Mouse (Mus musculus) monocyte, adult 5-6 weeks (primary cell): Measurements from ENCODE around the gene P4htm. TPM values are rescaled to one million over a fixed set of nuclear protein-coding genes. Genes with fewer than 3 reads are reported as not detected.

Experiments
- ATAC-seq: fragments of 153-309, 156-312 bp; replicated peaks from 2 replicates; pipeline ENCODE4 v1.8.0; 2017; ENCODE audit warnings: mild to moderate bottlenecking; ENCODE audit not compliant: low TSS enrichment, insufficient number of reproducible peaks, severe bottlenecking, poor library complexity, low FRiP score
- total RNA-seq: library from RNA; stranded (forward); fragments of 200-1000, 200-491, 200-594 nt; gene quantifications from 3 replicates; pipeline ENCODE4 v1.2.3, GENCODE M21; 2017

P4htm gene
- total RNA-seq, 1 experiment from 2014 or later, result 2.6 TPM

DNA sequence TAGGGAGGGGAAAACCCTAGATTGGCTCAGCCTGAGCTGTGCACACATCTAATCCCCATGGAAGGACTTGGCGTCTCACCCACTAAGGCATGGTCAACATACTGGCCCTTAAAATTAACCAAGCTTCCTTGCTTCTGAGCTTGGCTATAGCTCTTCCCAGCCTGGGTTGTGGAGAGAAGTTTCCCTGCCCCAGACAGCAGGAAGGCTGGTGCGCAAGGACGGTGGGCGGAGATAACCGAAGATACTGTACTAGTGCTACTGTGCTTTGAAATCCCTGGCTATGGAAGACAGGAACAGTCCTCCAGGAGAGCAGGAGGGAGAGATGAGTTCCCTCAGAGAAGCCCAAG lies 18.1 kb downstream of the P4htm start:
- ATAC-seq, result no peak

- ATAC-seq, result peak; percentile 59
These were observed 18.7 kb downstream of the P4htm start, which contains the start of gene Wdr6 for GRCm38 (mm10) chr9:108578545-108579343. Wdr6 (minus strand) TSS chr9:108578739.

DNA sequence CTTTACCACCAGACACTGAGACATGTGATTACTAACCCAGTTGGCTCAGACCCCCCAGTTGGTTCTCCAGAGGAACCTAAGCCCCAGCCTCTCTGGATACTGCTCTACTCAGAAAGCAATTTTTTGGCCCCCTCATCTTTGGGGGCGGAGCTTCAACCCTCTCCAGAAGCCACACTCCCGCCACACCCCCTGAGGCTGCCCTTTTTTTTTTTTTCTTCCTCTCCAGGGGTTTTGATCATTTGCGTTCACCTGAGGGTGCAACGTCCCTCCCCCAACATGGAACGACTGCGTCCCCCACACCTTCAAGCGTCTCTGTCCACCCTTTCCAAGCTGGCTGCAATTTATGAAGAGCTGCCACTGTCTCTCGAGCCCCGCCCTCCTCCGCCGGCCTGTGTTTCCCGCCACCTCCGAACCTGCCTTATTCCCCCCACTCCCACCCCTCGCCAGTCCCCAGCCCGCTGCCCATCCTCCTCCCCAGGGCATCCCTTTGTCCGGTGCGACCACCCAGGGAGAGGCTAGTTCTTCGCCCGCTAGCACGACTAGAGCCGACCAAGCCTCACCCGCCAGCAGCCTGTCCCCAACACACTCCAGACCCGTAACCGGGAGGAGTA lies 19.4 kb downstream of the P4htm start:
- ATAC-seq, result no peak

GRCm38 (mm10) chr9:108577025-108577424 lies 20.4 kb downstream of the P4htm start:
- no peak for ATAC-seq

DNA sequence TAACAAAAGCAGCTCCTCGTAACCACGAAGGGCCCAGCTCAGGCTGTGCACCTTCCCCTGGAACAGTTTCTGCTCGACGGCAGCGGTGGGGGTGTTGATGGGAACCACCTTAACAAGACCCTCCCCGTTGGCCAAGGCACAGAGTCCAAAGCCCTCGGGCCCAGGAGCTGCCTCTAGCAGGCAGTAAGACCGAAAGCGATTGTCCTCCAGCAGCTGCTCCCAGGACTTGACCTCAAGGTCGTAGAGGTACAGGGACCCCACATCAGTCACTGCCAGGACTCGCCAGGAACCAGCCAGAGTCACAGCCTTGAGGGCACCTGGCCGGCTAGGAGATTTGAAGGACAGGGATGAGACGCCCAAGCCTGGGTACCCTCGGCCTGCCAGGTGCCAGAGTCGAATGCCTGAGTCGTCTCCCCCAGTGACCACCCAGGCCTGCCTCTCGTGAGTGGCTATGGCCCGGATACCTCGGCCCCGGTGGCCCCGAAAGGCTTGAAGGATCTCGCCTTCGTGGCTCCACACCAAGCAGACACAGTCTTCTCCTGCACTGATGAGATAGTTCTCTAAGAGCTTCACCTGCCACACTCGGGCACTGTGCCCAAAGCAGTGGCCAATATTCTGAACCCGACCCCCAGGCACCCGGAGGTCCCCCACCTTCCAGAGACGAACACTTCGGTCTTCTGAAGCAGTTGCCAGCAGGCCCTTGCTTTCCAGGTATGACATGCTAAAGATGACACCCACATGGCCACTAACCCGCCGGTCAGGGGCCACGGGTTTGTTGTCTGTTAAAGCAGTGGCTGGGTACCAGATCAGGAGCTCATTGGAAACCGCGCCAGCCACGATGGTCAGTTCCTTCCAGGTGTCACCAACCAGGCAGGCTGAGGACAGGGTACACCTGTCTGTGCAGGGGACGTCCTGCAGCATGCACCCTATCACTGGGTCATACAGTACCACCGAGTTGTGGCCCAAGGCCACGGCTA lies 21.9 kb downstream of the P4htm start:
- ATAC-seq, result no peak

DNA sequence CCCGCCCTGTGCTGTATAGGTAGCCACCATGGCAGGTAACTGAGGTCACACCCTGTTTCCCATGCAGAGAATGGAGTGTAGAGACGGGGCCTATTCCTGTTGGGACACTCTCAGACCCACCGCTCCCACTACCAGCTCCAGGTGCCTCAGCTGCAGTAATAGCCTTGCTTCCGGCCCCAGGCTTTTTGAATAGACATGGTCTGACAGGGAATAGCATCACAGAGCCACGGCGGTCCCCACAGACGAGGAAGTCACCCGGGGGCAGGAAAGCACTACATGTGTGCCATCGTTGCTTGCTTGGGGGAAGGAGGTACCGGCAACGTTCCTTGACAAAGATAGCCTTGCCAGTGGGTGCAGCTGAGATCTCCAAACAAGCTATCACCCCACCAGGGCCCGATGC lies 22.5 kb downstream of the P4htm start:
- ATAC-seq, result no peak

DNA sequence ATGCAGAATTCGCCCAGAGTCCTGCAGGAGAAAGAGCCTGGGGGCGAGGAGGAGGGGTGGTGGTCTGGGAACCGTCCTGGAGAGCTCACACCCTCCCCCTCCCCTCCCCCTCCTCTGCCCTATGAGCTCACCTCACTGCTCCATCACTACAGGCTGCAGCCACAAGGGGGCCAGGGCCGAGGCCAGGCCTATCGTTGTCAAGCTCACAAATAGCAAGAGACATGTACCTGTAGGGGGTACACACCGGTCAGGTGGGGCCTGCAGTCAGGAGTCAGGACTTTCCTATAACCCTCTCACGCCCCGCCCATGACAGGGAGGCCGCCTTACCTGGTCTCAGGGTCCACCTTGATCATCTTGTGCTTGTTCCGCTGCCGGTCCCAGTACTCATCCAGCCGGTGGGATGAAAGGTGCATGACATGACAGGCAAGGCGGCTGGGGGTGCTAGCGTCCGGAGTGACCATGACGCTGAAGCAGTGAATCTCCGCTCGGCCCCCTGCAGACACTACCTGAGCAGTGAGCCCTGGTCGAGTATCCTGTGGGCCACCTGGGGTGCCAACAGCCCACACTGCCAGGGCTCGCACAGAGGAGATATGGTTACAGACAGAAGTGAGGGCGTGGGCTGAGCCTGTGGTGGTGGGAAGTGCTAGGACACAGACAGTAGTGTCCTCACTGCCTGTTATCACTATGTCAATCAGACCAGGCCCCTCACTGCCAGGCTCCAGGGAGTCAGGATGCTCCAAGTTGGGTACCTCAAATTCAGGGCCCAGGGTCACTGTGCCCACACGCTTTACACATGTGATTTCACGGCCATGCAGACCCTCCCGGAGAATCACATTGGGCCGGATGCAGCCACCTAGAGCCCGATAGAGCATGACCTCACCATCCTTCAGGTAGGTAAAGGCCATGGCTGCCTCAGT lies 23.4 kb downstream of the P4htm start:
- ATAC-seq, result no peak

DNA sequence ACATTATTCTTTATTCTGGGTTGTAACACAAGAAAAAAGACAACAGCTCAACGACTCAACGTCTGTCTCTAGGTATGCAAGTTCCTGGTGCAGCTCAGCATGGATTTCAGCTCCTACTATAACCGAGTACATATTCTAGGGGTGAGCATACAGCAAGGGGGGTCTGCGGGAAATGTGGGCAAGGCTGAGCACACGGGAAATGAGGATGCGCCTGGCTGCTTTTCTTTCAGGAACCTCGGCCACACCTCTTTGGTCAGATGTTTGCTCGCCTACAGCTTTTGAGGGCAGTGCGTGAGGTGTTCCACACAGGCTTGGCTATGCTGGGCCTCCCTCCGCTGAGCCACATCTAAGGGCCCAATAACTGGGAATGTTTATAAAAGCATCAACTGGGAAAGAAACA lies 25.1 kb downstream of the P4htm start:
- ATAC-seq, result no peak

DNA sequence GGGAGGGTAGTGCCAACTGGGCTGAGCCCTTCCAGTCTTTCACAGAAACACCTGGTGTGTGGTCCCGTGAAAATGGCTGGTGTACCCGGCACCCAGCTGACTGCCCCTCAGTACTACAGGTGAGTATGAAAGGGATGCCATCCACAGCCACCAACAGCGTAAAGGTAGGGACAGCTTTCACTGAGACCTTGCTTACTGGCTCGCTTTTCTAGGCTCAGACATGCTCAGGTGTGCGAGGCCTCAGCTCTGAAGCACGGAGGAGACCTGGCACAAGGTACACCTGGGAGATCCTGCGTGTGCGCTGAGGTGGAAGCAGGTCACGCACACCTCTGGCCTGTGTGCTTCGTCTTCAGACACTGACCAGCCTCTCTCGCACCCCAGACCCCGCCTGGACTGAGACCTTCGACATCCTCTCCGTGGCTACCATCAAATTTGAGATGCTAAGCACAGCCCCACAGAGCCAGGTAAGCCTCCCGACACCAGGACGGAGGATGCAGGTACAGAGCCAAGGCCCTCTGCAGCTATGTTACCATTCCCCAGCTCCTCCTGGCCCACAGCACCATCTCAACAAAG lies 26.0 kb downstream of the P4htm start:
- ATAC-seq, result no peak

- ATAC-seq, result no peak
These were observed 27.1 kb downstream of the P4htm start for GRCm38 (mm10) chr9:108570207-108570896.

DNA sequence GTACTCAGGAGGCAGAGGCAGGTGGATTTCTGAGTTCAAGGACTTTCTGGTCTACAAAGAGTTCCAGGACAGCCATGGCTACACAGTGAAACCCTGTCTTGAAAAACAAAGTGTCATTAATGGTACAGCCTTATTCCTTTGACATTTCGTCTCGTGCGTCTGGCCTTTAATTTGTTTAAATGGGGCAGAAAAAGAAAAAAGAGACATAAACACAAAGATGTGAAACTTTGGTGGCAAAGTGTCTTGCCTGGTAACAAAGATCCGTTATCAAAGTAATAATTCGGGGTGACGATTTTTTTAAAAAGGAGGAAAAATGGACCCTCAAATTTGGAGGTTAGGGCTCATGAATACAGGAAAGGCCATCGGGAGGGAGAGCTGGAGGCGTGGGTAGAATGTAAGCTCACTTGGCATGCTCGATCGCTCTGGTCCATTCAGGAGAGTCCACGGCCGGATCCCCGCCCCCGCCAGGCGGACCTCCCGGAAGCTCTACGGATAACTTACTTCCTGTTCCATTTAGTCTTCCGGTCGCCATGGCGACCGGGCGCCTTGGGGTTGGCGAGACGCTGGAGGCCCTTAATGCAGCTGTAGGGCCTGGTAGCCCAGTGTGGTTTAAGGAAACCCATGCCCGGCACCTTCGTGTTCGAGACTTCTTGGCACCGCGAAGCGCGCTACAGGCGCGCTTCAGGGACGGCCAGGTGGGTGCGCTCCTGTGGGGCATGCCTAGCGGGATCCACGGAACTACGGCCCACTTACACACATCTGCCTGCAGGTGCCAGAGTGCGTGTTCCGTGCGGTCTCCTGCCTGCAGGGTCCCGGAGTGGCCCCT lies 27.9 kb downstream of the P4htm start, which contains the start of gene Dalrd3:
Dalrd3 (plus strand) TSS at position 506 of the 826 bp plus-strand sequence.
- ATAC-seq, result peak; percentile 46

- ATAC-seq, result no peak
These were observed 29.0 kb downstream of the P4htm start for GRCm38 (mm10) chr9:108568511-108568921.

DNA sequence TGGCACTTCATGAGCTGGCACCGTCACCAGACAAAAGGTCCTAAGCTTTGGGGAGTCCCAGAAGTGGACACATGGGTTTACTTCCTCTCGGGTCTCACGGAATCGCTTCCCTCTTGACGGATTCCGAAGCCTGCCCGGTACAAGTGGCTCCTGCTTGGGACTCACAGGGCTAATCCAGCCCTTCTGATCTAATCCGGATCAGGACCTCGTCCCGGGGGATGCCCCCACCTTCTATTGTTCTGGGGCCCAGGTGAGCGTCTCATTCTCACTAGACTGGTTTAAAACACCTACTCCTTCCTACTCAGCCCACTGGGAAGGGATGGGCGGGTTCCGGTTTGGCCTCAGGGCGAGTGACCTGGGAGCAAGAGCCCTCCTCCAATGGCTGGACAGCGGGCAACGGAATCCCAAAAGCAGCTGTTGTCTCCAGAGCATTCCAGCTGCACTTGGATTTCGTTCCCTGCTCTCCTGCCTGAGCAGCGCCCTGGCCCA lies 29.5 kb downstream of the P4htm start:
- ATAC-seq, result no peak

DNA sequence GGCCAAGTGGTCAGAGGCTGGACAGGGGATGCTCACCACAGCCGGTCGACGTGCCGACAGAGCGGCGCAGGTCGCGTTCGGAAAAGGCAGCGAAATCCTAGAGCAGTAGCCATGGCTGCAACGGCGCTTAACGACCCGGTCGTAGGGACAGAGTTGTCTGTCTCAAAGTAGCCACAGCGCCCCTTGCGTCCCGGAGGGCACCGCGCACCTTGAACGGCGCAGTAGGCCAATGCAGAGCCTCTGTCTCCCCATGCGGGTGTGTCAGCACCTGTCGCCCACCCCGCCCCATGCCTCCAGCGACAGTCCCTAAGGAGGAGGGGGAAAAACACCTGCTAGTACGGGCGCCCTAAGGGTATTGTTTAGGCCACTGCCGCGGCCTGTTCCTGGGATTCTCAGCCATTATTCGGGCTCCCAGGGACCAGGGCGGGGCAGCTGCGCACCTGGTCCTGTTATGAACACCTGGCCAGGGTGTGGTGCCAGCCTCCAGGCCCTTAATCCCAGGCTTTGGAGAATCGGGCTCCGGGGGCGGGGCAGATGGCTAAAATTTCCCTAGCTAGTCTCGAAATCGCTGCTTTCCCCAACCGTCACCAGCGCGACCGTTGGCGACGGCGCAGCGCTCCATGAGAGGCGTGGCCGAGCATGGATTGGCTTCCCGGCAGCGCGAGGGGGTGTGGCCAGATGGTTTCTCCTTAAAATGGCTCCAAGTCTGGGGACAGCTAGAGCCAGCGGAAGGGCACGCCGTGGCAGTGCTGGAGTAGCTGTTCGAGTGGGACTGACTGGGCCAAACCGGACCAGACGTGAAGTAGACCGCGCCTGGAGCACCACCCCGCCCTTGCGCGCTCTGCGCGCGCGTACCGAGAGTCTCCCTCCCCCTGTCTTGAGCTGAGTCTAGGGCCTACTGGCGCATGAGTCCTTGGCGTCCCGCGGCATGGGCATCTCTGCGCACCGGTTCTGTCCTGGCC lies 30.4 kb downstream of the P4htm start, which contains the start of gene Ndufaf3:
Ndufaf3 (minus strand) TSS at position 620 of the 962 bp plus-strand sequence.
- ATAC-seq, result peak; percentile 68
